ENCODE assay signal across 20 mouse cellular contexts in the genomic region with DNA sequence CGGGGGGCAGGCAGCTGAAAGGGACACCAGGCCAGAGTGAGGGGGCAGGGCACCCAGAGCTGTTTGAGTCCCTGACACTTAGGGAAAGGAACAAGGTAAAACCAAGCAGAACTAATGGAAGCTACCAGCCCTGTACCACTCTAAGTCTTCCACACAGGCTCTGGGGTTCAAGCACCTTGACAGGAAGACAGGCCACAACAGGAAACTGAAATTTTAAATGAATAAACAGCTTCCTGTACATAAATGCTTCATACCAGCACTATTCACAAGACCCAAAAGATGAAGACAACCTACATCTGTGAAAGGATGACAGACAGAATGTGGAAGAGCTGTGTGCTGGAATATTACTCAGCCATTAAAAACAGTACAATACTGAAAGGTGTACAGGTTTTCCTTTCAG. TPM values are rescaled to one million over a fixed set of nuclear protein-coding genes. Genes with fewer than 3 reads are reported as not detected.
DNase-seq lines count a peak whose midpoint lies in the region; ATAC-seq and TF ChIP-seq lines count a peak whose summit lies in the region.
"Had no signal": no experiment of that assay in that cellular context is flagged by ENCODE, and none has a peak within 500 bp of the region (broad histone marks: within the 10 kb centered on the region; RNA-seq: fewer than 3 reads in every experiment).

No protein-coding gene starts in this region.

- TF ChIP-seq EP300 in stomach, postnatal 0 days (optimal IDR thresholded peaks at IDR 0.05), result no peak

- H3K4me3 ChIP-seq in kidney, embryonic 16.5 days (ENCODE audit: low read length), result no peak overlapping the region
- no peak overlapping the region for H3K4me3 ChIP-seq in stomach, postnatal 0 days (ENCODE audit: low read depth, low read length)
- H3K4me3 ChIP-seq: embryonic facial prominence, embryonic 10.5 days; embryonic facial prominence, embryonic 12.5 days; forebrain, embryonic 13.5 days; forebrain, embryonic 15.5 days had no signal

- intact Hi-C loops in heart, postnatal 14 days (cut with DNase I), result no loop called here

- no peak for TF ChIP-seq CTCF in stomach, postnatal 0 days (IDR thresholded peaks at IDR 0.05; ENCODE audit: low read depth)

- peak; percentile 89 for ATAC-seq in CD4-positive, CD25-positive, alpha-beta regulatory T cell, adult 4 months
- no peak for ATAC-seq in kidney, embryonic 16.5 days (ENCODE audit: low FRiP score, low TSS enrichment)
- no peak for ATAC-seq in stomach, postnatal 0 days (ENCODE audit: low FRiP score, low TSS enrichment)
- ATAC-seq: forebrain, embryonic 13.5 days; forebrain, embryonic 15.5 days; forebrain, postnatal 0 days had no signal

- no CpG with 5 or more reads among the region's 1 CpGs for WGBS in kidney, embryonic 16.5 days
- WGBS in stomach, postnatal 0 days, result no CpG with 5 or more reads among the region's 1 CpGs

- H3K9me3 ChIP-seq in kidney, embryonic 16.5 days (ENCODE audit: low read length), result no peaks in the 10 kb centered on the region
- no peaks in the 10 kb centered on the region for H3K9me3 ChIP-seq in stomach, postnatal 0 days (ENCODE audit: control insufficient read depth, low read length)
- H3K9me3 ChIP-seq: embryonic facial prominence, embryonic 10.5 days; embryonic facial prominence, embryonic 12.5 days; forebrain, embryonic 13.5 days; forebrain, embryonic 15.5 days had no signal

- no peak overlapping the region for H3K4me2 ChIP-seq in kidney, embryonic 16.5 days (replicated peaks; ENCODE audit: low read depth, low read length)
- no peak overlapping the region for H3K4me2 ChIP-seq in stomach, postnatal 0 days (replicated peaks; ENCODE audit: low read depth)
- H3K4me2 ChIP-seq: embryonic facial prominence, embryonic 12.5 days; forebrain, embryonic 13.5 days; forebrain, embryonic 15.5 days had no signal

- peaks cover 10% of the 10 kb centered on the region for H3K4me1 ChIP-seq in kidney, embryonic 16.5 days (ENCODE audit: insufficient read depth, low read length)
- no peaks in the 10 kb centered on the region for H3K4me1 ChIP-seq in stomach, postnatal 0 days (replicated peaks; ENCODE audit: control insufficient read depth, insufficient read depth)
- H3K4me1 ChIP-seq: embryonic facial prominence, embryonic 12.5 days; forebrain, embryonic 13.5 days; forebrain, embryonic 15.5 days had no signal

- no peak overlapping the region for H3K27ac ChIP-seq in kidney, embryonic 16.5 days (ENCODE audit: low read length)
- no peak overlapping the region for H3K27ac ChIP-seq in stomach, postnatal 0 days (replicated peaks)
- H3K27ac ChIP-seq: embryonic facial prominence, embryonic 10.5 days; embryonic facial prominence, embryonic 12.5 days; forebrain, embryonic 13.5 days; forebrain, embryonic 15.5 days had no signal

- DNase-seq in CD4-positive, CD25-positive, alpha-beta regulatory T cell, adult 2 months (ENCODE audit: low read depth, low spot score), result peak; percentile 28
- DNase-seq in induced T-regulatory cell, adult 2 months (ENCODE audit: low read depth), result peak; percentile 39
- DNase-seq in heart, postnatal 14 days, result no peak
- no peak for DNase-seq in stomach, postnatal 0 days (ENCODE audit: low spot score)
- DNase-seq: adrenal gland, adult 8-10 months; adrenal gland, postnatal 14 days; adrenal gland, postnatal 36 days; cerebellum, adult 11-12 months; cerebellum, adult 2 months; cerebellum, adult 9-10 months; cerebellum, postnatal 10 days; cerebellum, postnatal 25 days; forebrain, postnatal 0 days had no signal

- no peak overlapping the region for H3K9ac ChIP-seq in kidney, embryonic 16.5 days (replicated peaks; ENCODE audit: low read length)
- H3K9ac ChIP-seq in stomach, postnatal 0 days (ENCODE audit: low read length), result no peak overlapping the region
- H3K9ac ChIP-seq: embryonic facial prominence, embryonic 12.5 days; forebrain, embryonic 13.5 days; forebrain, embryonic 15.5 days; forebrain, postnatal 0 days had no signal

- peaks cover 27% of the 10 kb centered on the region for H3K36me3 ChIP-seq in kidney, embryonic 16.5 days (ENCODE audit: insufficient read depth, low read length)
- H3K36me3 ChIP-seq in stomach, postnatal 0 days (ENCODE audit: control insufficient read depth, insufficient read depth, low read length), result peaks cover 7% of the 10 kb centered on the region; the same call in 1 of the 2 replicates

- H3K27me3 ChIP-seq in kidney, embryonic 16.5 days (ENCODE audit: insufficient read depth, low read length), result no peaks in the 10 kb centered on the region
- H3K27me3 ChIP-seq in stomach, postnatal 0 days (ENCODE audit: control insufficient read depth, insufficient read depth, low read length), result no peaks in the 10 kb centered on the region
- H3K27me3 ChIP-seq: embryonic facial prominence, embryonic 12.5 days; forebrain, embryonic 13.5 days; forebrain, embryonic 15.5 days had no signal

RNA-seq across cellular contexts. Expression of gene Tmem245, which starts 11.9 kb away (rescaled TPM):
- 1 to 10 TPM; 5.7 to 6.7 TPM for polyA plus RNA-seq in CD4-positive, CD25-positive, alpha-beta regulatory T cell, adult 4 months (2017; shearing (Covaris generic))
- 9.1 and 9.6 TPM in 2 replicates for polyA plus RNA-seq in kidney, embryonic 16.5 days (2015; fragmentation: Nextera tagmentation; extraction: Ambion mirVana)
- 10 to 100 TPM; 53.1 to 58.3 TPM for total RNA-seq in heart, postnatal 14 days (2021)
- 4.0 and 4.9 TPM in 2 replicates for polyA plus RNA-seq in stomach, postnatal 0 days (2015; fragmentation: Nextera tagmentation; extraction: Ambion mirVana)

RNA-seq across cellular contexts. Expression of gene Frrs1l, which starts 54.9 kb away (rescaled TPM):
- polyA plus RNA-seq in CD4-positive, CD25-positive, alpha-beta regulatory T cell, adult 4 months (2017; shearing (Covaris generic)), result not detected
- polyA plus RNA-seq in kidney, embryonic 16.5 days (2015; fragmentation: Nextera tagmentation; extraction: Ambion mirVana), result 0.30 and 0.55 TPM in 2 replicates
- total RNA-seq in heart, postnatal 14 days (2021), result under 1 TPM; 0.07 TPM
- polyA plus RNA-seq in stomach, postnatal 0 days (2015; fragmentation: Nextera tagmentation; extraction: Ambion mirVana), result 0.21 TPM in 2 replicates
- total RNA-seq: MEL had no signal

Comparison
In these comparisons a context has a peak if more than half of its experiments do, and no peak if none do; other contexts are left out.
1. DNase-seq: peak in CD4-positive, CD25-positive, alpha-beta regulatory T cell, adult 2 months (single experiment) and induced T-regulatory cell, adult 2 months (single experiment); none in heart, postnatal 14 days (0 of 2) and stomach, postnatal 0 days (single experiment).